Mouse (Mus musculus) heart, postnatal 0 days (tissue): ENCODE measurements around the gene Glb1l2. TPM values are rescaled to one million over a fixed set of nuclear protein-coding genes. Genes with fewer than 3 reads are reported as not detected.

Experiments
- ATAC-seq: fragments of 200-750 bp; cut with Nextera tagmentation; 2 replicates; pipeline ENCODE4 v1.8.0; 2017; ENCODE audit warnings: low read depth, moderate number of reproducible peaks, moderate library complexity; ENCODE audit not compliant: insufficient read depth
- DNase-seq: peaks from one replicate; pipeline ENCODE4 v3.0.0-alpha.2; 2016; ENCODE audit warnings: low spot score
- H3K27ac ChIP-seq: fragments of 300-500 bp; sonication (generic); 2 replicates; pipeline ENCODE4 v1.5.1; 2014; ENCODE audit warnings: low read depth, mild to moderate bottlenecking
- H3K27me3 ChIP-seq: fragments of 300-500 bp; sonication (generic); 2 replicates; pipeline ENCODE4 v1.6.1; 2014; ENCODE audit warnings: low read length, mixed read lengths; ENCODE audit not compliant: control insufficient read depth, insufficient read depth
- H3K36me3 ChIP-seq: fragments of 300-500 bp; sonication (generic); replicated peaks from 2 replicates; pipeline ENCODE4 v1.6.1; 2014; ENCODE audit warnings: low read length, mixed read lengths; ENCODE audit not compliant: control insufficient read depth, insufficient read depth
- H3K4me1 ChIP-seq: fragments of 300-500 bp; sonication (generic); 2 replicates; pipeline ENCODE4 v1.6.1; 2014; ENCODE audit warnings: antibody characterized with exemption; ENCODE audit not compliant: control insufficient read depth, insufficient read depth
- H3K4me2 ChIP-seq: fragments of 300-500 bp; sonication (generic); 2 replicates; pipeline ENCODE4 v1.6.1; 2014; ENCODE audit warnings: low read depth, mild to moderate bottlenecking, low read length, moderate library complexity
- H3K4me3 ChIP-seq: fragments of 300-500 bp; sonication (generic); 2 replicates; pipeline ENCODE4 v1.5.1; 2014; ENCODE audit warnings: low read depth, low read length
- H3K9ac ChIP-seq: fragments of 300-500 bp; sonication (generic); replicated peaks from 2 replicates; pipeline ENCODE4 v1.6.1; 2014; ENCODE audit warnings: low read depth, low read length, mixed read lengths
- H3K9me3 ChIP-seq: fragments of 300-500 bp; sonication (generic); replicated peaks from 2 replicates; pipeline ENCODE4 v1.6.1; 2016; ENCODE audit warnings: low read length; ENCODE audit not compliant: control insufficient read depth
- CTCF ChIP-seq: IDR thresholded peaks from 2 replicates; pipeline ENCODE4 v1.5.1; 2016; ENCODE audit warnings: antibody characterized with exemption, control low read depth, low read depth
- EP300 ChIP-seq: IDR thresholded peaks from 2 replicates; pipeline ENCODE4 v1.6.1; 2016; ENCODE audit warnings: antibody characterized with exemption, low read depth
- WGBS: fragments of 180-500 bp; shearing (Covaris S2); extraction: QIAGEN DNeasy Blood & Tissue Kit; methylation state at CpG from one replicate; pipeline ENCODE4 v1.1.7; 2014; 5-methylcytosine and 5-hydroxymethylcytosine counted together
- polyA plus RNA-seq: library from polyadenylated mRNA; unstranded; fragments of >200 nt; fragmentation: Nextera tagmentation; extraction: Ambion mirVana; gene quantifications from 2 replicates; pipeline ENCODE4 v1.2.1, GENCODE M21; 2015
- total RNA-seq: library from RNA; depleted of rRNA; stranded (reverse); fragments of >200 nt; gene quantifications from 2 replicates; pipeline ENCODE4 v1.2.3, GENCODE M21; 2014; ENCODE audit warnings: low replicate concordance; rRNA removed

The Glb1l2 gene
- 0.23 TPM in 2 replicates for total RNA-seq
- polyA plus RNA-seq, result 0.30 and 0.45 TPM in 2 replicates

DNA sequence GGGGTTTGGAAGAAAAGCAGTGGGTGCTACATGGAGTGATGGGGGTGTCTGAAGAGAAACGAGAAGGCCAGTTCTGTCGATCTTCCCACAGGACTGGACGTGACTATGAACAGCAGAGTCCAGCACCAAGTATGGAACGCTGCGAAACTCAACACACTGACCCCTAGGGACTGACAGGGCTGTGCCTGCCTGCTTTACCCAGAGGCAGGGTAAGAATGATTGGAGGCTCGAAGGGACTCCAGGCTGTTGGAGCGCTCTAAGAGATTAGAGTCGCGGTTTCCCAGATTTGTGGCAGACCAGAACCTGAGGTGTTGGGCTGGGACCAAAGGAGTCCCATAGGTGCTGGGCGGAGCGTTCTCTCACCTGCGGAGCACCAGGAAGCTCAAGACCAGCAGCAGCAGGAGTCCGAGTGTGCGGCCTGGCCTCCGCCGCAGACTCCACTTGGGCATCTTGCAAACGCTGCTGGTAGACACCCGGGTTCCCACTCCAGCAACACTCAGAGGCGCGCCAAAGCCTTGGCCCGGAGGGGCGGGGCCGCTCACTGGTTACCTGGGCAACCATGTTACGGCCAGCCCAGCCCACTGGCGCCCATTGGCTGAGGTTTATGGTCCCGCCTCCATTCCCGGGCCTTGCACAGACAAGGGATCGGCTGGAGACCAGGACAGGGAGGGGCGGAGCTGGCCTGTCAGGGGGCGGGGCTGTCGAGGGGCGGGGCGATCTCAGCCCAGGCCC is at the start of gene Glb1l2:
Gene Glb1l2, minus strand, starts transcription at position 534 of the 732 bp plus-strand sequence.
- TF ChIP-seq EP300 (no peak), CTCF (peak; percentile 16)
- no peak within 1 kb of the TSS for H3K9ac ChIP-seq
- H3K4me3 ChIP-seq, result peak within 1 kb of the TSS; percentile 44
- H3K27ac ChIP-seq, result no peak within 1 kb of the TSS
- peak within 1 kb of the TSS; percentile 68 for H3K4me2 ChIP-seq
- no peaks in the 10 kb centered on the region for H3K9me3 ChIP-seq
- WGBS, result 1% methylated on average over 33 of the region's 33 CpGs
- ATAC-seq (peak; percentile 100), DNase-seq (peak; percentile 81)
- H3K36me3 ChIP-seq, result no peaks in the 10 kb centered on the region
- H3K27me3 ChIP-seq, result no peaks in the 10 kb centered on the region
- H3K4me1 ChIP-seq, result 0 out of 2 replicates have a peak, but pooled peaks cover 5% of the 10 kb centered on the region

DNA sequence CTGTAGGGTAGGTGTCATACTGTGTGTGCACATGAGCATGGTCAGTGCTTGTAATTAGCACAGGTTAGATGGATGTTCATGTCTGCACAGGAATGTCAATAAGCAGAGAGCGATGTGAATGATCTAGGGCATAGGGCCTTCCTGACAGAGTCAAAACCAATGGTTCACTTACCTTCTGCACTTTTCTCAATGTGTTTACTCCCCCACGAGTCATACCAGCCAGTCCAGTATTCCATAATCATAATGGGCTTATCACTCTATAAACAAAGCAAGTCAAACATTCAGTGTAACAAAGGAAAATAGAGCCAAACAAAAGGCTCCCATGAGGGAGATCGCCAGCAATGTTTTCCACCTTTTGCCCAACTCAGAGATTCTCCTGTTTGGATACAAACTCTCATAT is 24.8 kb upstream of the Glb1l2 start:
- Histone ChIP-seq H3K27ac (no peak overlapping the region), H3K9me3 (no peaks in the 10 kb centered on the region), H3K27me3 (no peaks in the 10 kb centered on the region), H3K4me1 (no peaks in the 10 kb centered on the region), H3K9ac (no peak overlapping the region), H3K36me3 (no peaks in the 10 kb centered on the region), H3K4me3 (no peak overlapping the region), H3K4me2 (no peak overlapping the region)
- 68% methylated on average over 3 of the region's 3 CpGs for WGBS
- ATAC-seq, result no peak
- DNase-seq, result no peak
- TF ChIP-seq CTCF (no peak), EP300 (no peak)

DNA sequence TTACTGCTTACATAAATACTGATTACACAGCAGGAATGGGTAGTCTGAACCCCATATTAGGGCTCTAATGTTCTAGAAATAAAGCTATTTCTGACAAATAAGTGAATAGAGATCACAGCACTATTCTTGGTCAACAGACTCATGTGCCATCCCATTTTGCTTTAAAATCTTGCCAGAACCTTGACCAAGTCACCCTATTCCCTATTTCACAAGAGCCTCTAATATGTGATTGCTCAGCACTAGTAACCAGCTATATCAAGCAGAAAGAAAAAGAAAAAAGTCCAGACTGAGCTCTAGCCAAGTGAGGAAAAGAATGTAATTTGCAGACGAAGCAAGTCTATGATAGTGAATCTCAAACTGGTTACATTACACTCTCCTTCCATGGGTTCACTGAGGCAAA is 13.7 kb upstream of the Glb1l2 start:
- Histone ChIP-seq H3K27me3 (no peaks in the 10 kb centered on the region), H3K36me3 (no peaks in the 10 kb centered on the region), H3K4me3 (no peak overlapping the region), H3K27ac (no peak overlapping the region), H3K4me1 (no peaks in the 10 kb centered on the region), H3K9ac (no peak overlapping the region), H3K4me2 (no peak overlapping the region), H3K9me3 (no peaks in the 10 kb centered on the region)
- ATAC-seq, result no peak
- DNase-seq, result no peak
- 51% methylated on average over 1 of the region's 1 CpGs for WGBS
- TF ChIP-seq EP300 (no peak), CTCF (no peak)

DNA sequence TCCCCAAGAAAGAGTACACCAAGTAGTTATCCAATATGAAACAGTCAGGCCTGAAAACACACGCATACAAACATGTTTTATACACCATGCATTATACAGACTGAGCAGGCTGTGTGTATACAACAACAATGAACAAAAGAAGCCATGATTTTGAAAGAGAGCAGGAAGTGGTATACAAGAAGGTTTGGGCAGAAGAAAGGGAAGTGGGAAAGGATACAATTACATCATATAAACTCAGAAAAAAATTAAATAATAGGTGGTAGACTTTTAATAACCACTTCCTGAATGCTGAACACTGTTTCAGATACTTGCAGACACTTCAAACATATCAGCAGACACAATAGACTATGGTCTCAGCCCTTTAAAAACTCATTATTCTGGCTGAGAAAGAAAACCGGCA is 2.5 kb upstream of the Glb1l2 start:
- Histone ChIP-seq H3K4me3 (no peak overlapping the region), H3K9ac (no peak overlapping the region), H3K4me2 (no peak overlapping the region), H3K36me3 (no peaks in the 10 kb centered on the region), H3K27me3 (no peaks in the 10 kb centered on the region), H3K9me3 (no peaks in the 10 kb centered on the region), H3K27ac (no peak overlapping the region), H3K4me1 (0 out of 2 replicates have a peak, but pooled peaks cover 5% of the 10 kb centered on the region)
- DNase-seq, result no peak
- 66% methylated on average over 2 of the region's 2 CpGs for WGBS
- ATAC-seq, result no peak
- no peak for TF ChIP-seq EP300
- no peak for TF ChIP-seq CTCF

DNA sequence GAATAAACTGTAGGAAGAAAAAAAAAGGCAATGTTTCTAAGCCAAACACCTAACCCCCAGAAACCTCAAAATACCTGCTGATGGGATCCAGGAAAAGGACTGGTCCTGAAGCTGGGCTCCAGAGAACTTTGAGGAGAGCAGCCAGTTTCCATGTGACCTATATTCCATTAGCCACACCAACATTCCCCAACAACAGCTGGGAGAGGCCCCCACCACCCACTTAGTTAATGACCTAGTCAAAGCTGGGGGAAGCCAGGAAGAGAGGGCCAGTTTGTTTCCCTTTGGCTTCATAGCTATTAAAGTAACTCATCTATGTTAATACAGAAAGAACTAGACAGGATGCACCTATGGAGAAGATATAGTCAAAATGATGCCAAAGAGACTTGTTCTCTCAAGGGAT is 1.9 kb downstream of the Glb1l2 start:
- Histone ChIP-seq H3K9ac (no peak overlapping the region), H3K27ac (no peak overlapping the region), H3K4me2 (no peak overlapping the region), H3K9me3 (no peaks in the 10 kb centered on the region), H3K4me1 (0 out of 2 replicates have a peak, but pooled peaks cover 5% of the 10 kb centered on the region), H3K36me3 (no peaks in the 10 kb centered on the region), H3K4me3 (no peak overlapping the region), H3K27me3 (no peaks in the 10 kb centered on the region)
- TF ChIP-seq CTCF, result no peak
- no peak for TF ChIP-seq EP300
- DNase-seq (no peak), ATAC-seq (no peak)
